Mouse (Mus musculus) stomach, embryonic 16.5 days (tissue): ENCODE results near the gene Brs3. TPM values are rescaled to one million over a fixed set of nuclear protein-coding genes. Genes with fewer than 3 reads are reported as not detected.

ENCODE experiments used
- ATAC-seq: fragments of 200-750 bp; cut with Nextera tagmentation; 2 replicates; pipeline ENCODE4 v1.8.0; 2017; ENCODE audit warnings: moderate number of reproducible peaks, moderate TSS enrichment; ENCODE audit not compliant: insufficient read depth, low FRiP score
- H3K27ac ChIP-seq: fragments of 300-500 bp; sonication (generic); 2 replicates; pipeline ENCODE4 v1.5.1; 2014; ENCODE audit warnings: low read length
- H3K27me3 ChIP-seq: fragments of 300-500 bp; sonication (generic); 2 replicates; pipeline ENCODE4 v1.6.1; 2014; ENCODE audit warnings: low read length, control low read depth, mixed read lengths; ENCODE audit not compliant: control insufficient read depth, insufficient read depth
- H3K36me3 ChIP-seq: fragments of 300-500 bp; sonication (generic); 2 replicates; pipeline ENCODE4 v1.6.1; 2014; ENCODE audit warnings: low read length; ENCODE audit not compliant: control insufficient read depth, insufficient read depth
- H3K4me1 ChIP-seq: fragments of 300-500 bp; sonication (generic); 2 replicates; pipeline ENCODE4 v1.6.1; 2014; ENCODE audit warnings: low read length, control low read depth, mixed read lengths; ENCODE audit not compliant: control insufficient read depth, insufficient read depth
- H3K4me2 ChIP-seq: fragments of 300-500 bp; sonication (generic); 2 replicates; pipeline ENCODE4 v1.6.1; 2014; ENCODE audit warnings: low read depth, low read length, mixed read lengths
- H3K4me3 ChIP-seq: fragments of 300-500 bp; sonication (generic); replicated peaks from 2 replicates; pipeline ENCODE4 v1.5.1; 2014; ENCODE audit warnings: mild to moderate bottlenecking, low read length
- H3K9ac ChIP-seq: fragments of 300-500 bp; sonication (generic); 2 replicates; pipeline ENCODE4 v1.6.1; 2014; ENCODE audit warnings: low read length
- H3K9me3 ChIP-seq: fragments of 300-500 bp; sonication (generic); replicated peaks from 2 replicates; pipeline ENCODE4 v1.6.1; 2016; ENCODE audit warnings: low read length, control low read depth; ENCODE audit not compliant: control insufficient read depth
- WGBS: fragments of 180-500 bp; shearing (Covaris S2); extraction: QIAGEN DNeasy Blood & Tissue Kit; methylation state at CpG from one replicate; pipeline ENCODE4 v1.1.7; 2014; 5-methylcytosine and 5-hydroxymethylcytosine counted together
- polyA plus RNA-seq: library from polyadenylated mRNA; unstranded; fragments of >200 nt; fragmentation: Nextera tagmentation; extraction: Ambion mirVana; gene quantifications from 2 replicates; pipeline ENCODE4 v1.2.1, GENCODE M21; 2015

The Brs3 gene
- not detected in 2 replicates for polyA plus RNA-seq

DNA sequence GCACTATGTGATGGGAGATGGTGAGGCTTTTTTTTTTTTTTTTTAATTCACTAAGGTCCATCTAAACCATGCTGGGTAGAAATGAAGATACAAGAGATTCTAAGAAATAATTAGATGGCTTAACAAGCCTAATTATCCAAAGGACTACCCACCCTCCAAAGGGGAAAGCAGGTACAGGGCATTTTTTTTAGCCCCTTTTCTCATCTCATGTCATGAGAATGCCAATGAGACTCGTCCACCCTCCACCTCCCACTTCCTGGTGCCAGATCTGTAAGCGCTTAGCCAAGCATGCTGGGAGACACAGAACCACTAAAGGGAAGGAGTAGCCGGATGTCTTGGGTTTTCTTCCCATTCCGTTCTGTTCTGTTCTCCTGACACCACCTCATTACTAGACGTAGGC, at the start of gene Brs3:
TSS of gene Brs3 (plus strand) at position 301 of the 400 bp plus-strand sequence.
- no peak within 1 kb of the TSS for H3K4me3 ChIP-seq
- no peak within 1 kb of the TSS for H3K9ac ChIP-seq
- H3K36me3 ChIP-seq, result no peaks in the 10 kb centered on the region
- H3K27ac ChIP-seq, result no peak within 1 kb of the TSS
- no peaks in the 10 kb centered on the region for H3K27me3 ChIP-seq
- H3K4me1 ChIP-seq, result no peaks in the 10 kb centered on the region
- ATAC-seq, result no peak
- no peaks in the 10 kb centered on the region for H3K9me3 ChIP-seq
- no peak within 1 kb of the TSS for H3K4me2 ChIP-seq
- WGBS, result 82% methylated on average over 5 of the region's 5 CpGs

DNA sequence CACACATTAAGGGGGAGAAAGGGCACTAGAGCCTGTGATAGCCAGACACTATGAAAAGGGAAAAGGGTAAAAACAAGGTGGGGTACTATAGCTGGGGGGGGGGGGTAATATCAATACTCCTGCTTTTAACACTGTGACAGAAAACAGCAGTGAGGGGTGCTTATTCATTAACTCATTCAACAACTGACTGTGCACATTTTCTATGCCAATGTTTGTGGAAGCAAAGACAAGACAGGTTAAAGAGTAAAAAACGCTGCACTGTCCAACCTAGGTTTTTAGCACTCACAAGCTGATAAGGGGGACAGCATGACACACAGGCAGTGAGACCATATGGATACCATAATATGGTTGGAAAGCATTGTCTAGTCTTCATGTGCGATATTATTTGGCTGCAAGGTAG, 30.0 kb upstream of the Brs3 start:
- Histone ChIP-seq H3K9me3 (no peaks in the 10 kb centered on the region), H3K27ac (no peak overlapping the region), H3K36me3 (no peaks in the 10 kb centered on the region), H3K27me3 (no peaks in the 10 kb centered on the region), H3K4me1 (no peaks in the 10 kb centered on the region), H3K4me2 (no peak overlapping the region), H3K9ac (no peak overlapping the region), H3K4me3 (no peak overlapping the region)
- WGBS, result 83% methylated on average over 2 of the region's 2 CpGs
- no peak for ATAC-seq

DNA sequence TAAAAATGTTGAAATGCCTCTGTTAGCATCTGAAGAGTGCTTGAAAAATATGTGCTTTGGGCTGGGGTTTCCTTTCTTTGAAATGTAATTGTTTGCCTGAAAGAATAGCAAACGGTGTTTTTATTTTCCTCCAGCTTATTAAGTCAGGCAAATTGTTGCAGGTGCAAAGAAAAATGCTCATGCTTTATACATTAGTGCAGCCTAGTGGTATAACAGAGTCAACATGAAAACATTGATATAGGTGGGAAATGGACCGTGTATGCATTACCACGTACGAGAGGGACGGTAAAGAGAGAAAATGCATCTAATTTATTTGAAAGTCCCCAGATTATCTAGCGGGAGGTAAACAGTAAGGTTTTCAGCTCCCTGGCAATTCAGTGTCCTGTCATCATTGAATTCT, 995 bp downstream of the Brs3 start:
- no peak overlapping the region for H3K9ac ChIP-seq
- H3K9me3 ChIP-seq, result no peaks in the 10 kb centered on the region
- no peaks in the 10 kb centered on the region for H3K27me3 ChIP-seq
- whole genome bisulfite sequencing, result 75% methylated on average over 6 of the region's 6 CpGs
- H3K36me3 ChIP-seq, result no peaks in the 10 kb centered on the region
- H3K27ac ChIP-seq, result no peak overlapping the region
- ATAC-seq, result no peak
- no peak overlapping the region for H3K4me2 ChIP-seq
- no peak overlapping the region for H3K4me3 ChIP-seq
- no peaks in the 10 kb centered on the region for H3K4me1 ChIP-seq

DNA sequence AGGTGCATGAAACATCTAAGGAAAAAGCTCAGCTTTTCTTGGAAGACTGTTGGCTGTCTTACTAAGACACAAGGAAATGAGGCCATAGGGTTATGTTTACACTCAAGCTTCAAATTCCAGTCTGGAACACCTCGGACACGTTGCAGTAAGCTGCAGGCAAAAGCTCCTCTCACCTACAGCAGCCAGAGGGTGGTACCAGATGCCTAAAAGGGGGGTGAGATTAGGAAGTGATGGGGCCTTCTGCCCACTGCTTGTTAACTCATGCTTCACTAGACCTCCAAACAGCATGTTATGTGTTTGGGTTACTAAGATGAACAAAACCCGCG, 9.9 kb downstream of the Brs3 start:
- Histone ChIP-seq H3K4me1 (no peaks in the 10 kb centered on the region; the same call in 1 of the 2 replicates), H3K27ac (peak overlapping the region; percentile 96), H3K27me3 (no peaks in the 10 kb centered on the region), H3K4me3 (peak overlapping the region; percentile 63), H3K9ac (peak overlapping the region; percentile 79), H3K36me3 (no peaks in the 10 kb centered on the region), H3K9me3 (no peaks in the 10 kb centered on the region), H3K4me2 (peak overlapping the region; percentile 57)
- WGBS, result 15% methylated on average over 4 of the region's 4 CpGs
- peak; percentile 57 for ATAC-seq

DNA sequence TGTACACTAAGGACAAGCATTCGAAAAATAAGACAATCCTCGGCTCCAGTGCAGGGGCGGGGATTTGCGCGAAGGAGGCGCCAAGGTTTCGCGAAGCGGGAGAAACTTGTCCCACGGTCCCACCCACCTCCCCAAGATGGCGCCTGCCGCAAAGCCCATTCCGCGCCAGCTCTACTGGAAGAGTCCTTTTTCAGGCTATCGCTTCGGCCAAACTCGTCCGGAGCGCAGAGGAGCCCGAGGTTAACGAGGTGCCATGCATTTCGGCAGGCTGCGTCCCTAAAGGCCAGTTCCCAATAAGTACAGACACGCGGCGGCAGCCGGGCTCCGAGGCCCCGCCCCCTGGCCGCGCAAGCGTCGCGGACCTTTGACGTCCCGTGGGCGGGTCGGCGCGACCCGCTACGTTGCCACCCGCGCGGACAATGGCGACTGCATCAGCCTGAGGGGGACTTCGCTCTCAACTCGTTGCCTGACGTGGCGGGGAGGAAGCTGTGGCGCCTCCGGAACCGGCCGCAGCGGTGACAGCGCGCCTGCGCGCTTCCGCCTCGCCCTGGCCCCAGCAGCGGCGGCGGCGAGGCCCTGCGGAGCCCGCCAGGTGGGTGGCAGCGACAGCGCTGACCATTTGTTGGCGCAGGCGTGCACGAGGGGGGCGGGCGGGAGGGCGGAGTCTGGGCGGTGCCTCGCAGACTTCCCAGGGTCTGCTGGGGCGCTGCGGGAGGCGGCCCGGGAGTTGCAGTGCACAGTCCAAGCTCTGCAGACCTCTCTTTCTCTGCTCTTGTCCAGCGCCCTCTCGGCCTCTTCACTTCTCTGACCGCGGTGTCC, 10.5 kb downstream of the Brs3 start, which contains the start of gene Htatsf1:
TSS of gene Htatsf1 (plus strand) at position 410 of the 819 bp plus-strand sequence.
- WGBS, result 17% methylated on average over 72 of the region's 85 CpGs
- Histone ChIP-seq H3K4me3 (peak within 1 kb of the TSS; percentile 63), H3K36me3 (no peaks in the 10 kb centered on the region), H3K9me3 (no peaks in the 10 kb centered on the region), H3K27me3 (no peaks in the 10 kb centered on the region), H3K4me1 (no peaks in the 10 kb centered on the region; the same call in 1 of the 2 replicates), H3K27ac (peak within 1 kb of the TSS; percentile 96), H3K9ac (peak within 1 kb of the TSS; percentile 79), H3K4me2 (peak within 1 kb of the TSS; percentile 57)
- peak; percentile 95 for ATAC-seq

DNA sequence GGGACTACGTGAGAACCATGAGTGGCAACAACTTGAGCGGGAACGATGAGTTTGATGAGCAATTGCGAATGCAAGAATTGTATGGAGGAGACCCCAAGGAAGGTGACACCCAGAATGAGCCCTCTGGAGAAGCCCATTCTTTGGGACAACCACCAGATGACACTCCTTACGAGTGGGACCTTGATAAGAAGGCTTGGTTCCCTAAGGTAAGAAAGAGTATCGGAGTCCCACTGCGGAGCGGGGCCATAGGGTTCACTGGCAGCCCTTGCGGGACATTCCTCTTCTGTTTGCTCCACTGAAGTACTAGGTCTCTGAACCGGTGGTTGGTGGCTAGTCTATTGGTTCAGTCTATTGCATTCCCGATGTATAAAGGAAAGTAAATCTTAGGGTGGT, 11.1 kb downstream of the Brs3 start:
- Histone ChIP-seq H3K9ac (peak overlapping the region; percentile 79), H3K4me3 (peak overlapping the region; percentile 63), H3K9me3 (no peaks in the 10 kb centered on the region), H3K4me2 (peak overlapping the region; percentile 49), H3K4me1 (no peaks in the 10 kb centered on the region; the same call in 1 of the 2 replicates), H3K27ac (0 out of 2 replicates have a peak overlapping the region, but pooled peaks have one; percentile 60), H3K36me3 (no peaks in the 10 kb centered on the region), H3K27me3 (no peaks in the 10 kb centered on the region)
- 18% methylated on average over 11 of the region's 11 CpGs for WGBS
- 0 out of 2 replicates have a peak, but pooled peaks have one; percentile 1 for ATAC-seq

DNA sequence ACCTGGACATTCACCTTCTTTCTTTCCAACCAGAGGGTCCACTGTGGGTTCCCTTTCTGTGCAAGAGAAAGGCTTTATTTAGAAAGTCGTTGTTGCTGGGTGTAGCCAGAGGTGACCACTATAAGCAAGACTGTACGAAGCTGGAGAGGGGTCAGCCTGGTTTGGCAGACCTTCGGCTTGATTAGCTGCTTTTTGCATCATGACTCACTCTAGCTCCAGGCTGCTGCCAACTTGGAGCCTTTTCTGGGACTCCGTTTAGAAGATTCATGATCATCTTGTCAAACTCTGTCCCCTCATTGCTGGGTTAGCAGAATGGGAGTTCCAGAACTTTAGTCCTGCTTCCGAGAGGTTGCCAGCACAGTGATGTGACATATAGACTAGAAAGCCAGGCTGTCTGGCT, 38.6 kb downstream of the Brs3 start:
- no peak overlapping the region for H3K4me3 ChIP-seq
- H3K27me3 ChIP-seq, result no peaks in the 10 kb centered on the region
- no peak overlapping the region for H3K27ac ChIP-seq
- H3K36me3 ChIP-seq, result no peaks in the 10 kb centered on the region
- no peak for ATAC-seq
- no peak overlapping the region for H3K4me2 ChIP-seq
- no peaks in the 10 kb centered on the region for H3K4me1 ChIP-seq
- H3K9me3 ChIP-seq, result no peaks in the 10 kb centered on the region
- no peak overlapping the region for H3K9ac ChIP-seq
- WGBS, result 66% methylated on average over 5 of the region's 5 CpGs

DNA sequence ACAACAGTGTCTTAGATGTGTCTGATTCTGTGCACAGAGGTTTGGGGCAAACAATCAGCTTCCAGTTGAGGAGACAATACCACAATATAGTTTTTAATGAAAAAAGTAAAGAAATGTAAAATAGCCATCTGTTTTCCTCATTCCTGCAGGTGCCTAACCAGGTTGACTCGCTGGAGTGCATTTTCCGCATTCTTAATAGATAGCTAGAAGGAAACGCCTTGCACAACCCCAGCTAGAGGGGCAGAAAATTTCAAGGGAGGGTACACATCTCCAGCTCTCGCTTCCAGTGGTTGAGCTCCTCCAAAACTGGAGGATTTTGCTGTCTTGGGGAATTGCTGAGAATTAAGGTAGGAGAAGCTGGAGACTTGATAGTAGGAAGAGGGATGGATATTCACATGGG, 44.9 kb downstream of the Brs3 start, which contains the start of gene Vgll1:
TSS of gene Vgll1 (plus strand) at position 301 of the 400 bp plus-strand sequence.
- no peak within 1 kb of the TSS for H3K9ac ChIP-seq
- no peak within 1 kb of the TSS for H3K27ac ChIP-seq
- no peak within 1 kb of the TSS for H3K4me3 ChIP-seq
- WGBS, result 72% methylated on average over 4 of the region's 4 CpGs
- H3K4me2 ChIP-seq, result no peak within 1 kb of the TSS
- H3K9me3 ChIP-seq, result no peaks in the 10 kb centered on the region
- no peaks in the 10 kb centered on the region for H3K27me3 ChIP-seq
- H3K4me1 ChIP-seq, result no peaks in the 10 kb centered on the region
- no peaks in the 10 kb centered on the region for H3K36me3 ChIP-seq
- ATAC-seq, result no peak
